Mouse (Mus musculus) embryonic facial prominence, embryonic 13.5 days (tissue): Measurements from ENCODE around the gene Kng2. TPM values are rescaled to one million over a fixed set of nuclear protein-coding genes. Genes with fewer than 3 reads are reported as not detected.
"Not testable (repeated sequence)": the region's sequence is repeated elsewhere in the genome, so short reads cannot be mapped to it uniquely, and the experiment has no call there.

Experiments used
- ATAC-seq: fragments of 200-750 bp; cut with Nextera tagmentation; 2 replicates; pipeline ENCODE4 v1.8.0; 2017; ENCODE audit warnings: low read depth; ENCODE audit not compliant: insufficient number of reproducible peaks, insufficient read depth, low FRiP score, low TSS enrichment
- H3K27ac ChIP-seq: fragments of 300-500 bp; sonication (generic); 2 replicates; pipeline ENCODE4 v1.5.1; 2015; ENCODE audit warnings: moderate library complexity, mild to moderate bottlenecking, inconsistent platforms
- H3K27me3 ChIP-seq: fragments of 300-500 bp; sonication (generic); 2 replicates; pipeline ENCODE4 v1.6.1; 2015; ENCODE audit warnings: mild to moderate bottlenecking, inconsistent platforms
- H3K36me3 ChIP-seq: fragments of 300-500 bp; sonication (generic); 2 replicates; pipeline ENCODE4 v1.6.1; 2015; ENCODE audit warnings: mild to moderate bottlenecking, inconsistent platforms
- H3K4me1 ChIP-seq: fragments of 300-500 bp; sonication (generic); 2 replicates; pipeline ENCODE4 v1.6.1; 2015; ENCODE audit warnings: inconsistent platforms
- H3K4me2 ChIP-seq: fragments of 300-500 bp; sonication (generic); 2 replicates; pipeline ENCODE4 v1.6.1; 2015; ENCODE audit warnings: moderate library complexity, mild to moderate bottlenecking, inconsistent platforms
- H3K4me3 ChIP-seq: fragments of 300-500 bp; sonication (generic); 2 replicates; pipeline ENCODE4 v1.5.1; 2015; ENCODE audit warnings: mild to moderate bottlenecking, inconsistent platforms
- H3K9ac ChIP-seq: fragments of 300-500 bp; sonication (generic); 2 replicates; pipeline ENCODE4 v1.6.1; 2015; ENCODE audit warnings: mild to moderate bottlenecking, inconsistent platforms
- H3K9me3 ChIP-seq: fragments of 300-500 bp; sonication (generic); 2 replicates; pipeline ENCODE4 v1.6.1; 2016; ENCODE audit warnings: inconsistent platforms
- WGBS: fragments of 180-500 bp; shearing (Covaris S2); methylation state at CpG from one replicate; pipeline ENCODE4 v1.1.7; 2015; ENCODE audit warnings: mixed read lengths; 5-methylcytosine and 5-hydroxymethylcytosine counted together
- polyA plus RNA-seq: library from polyadenylated mRNA; unstranded; fragments of >200 nt; fragmentation: Nextera tagmentation; extraction: Ambion mirVana; gene quantifications from 2 replicates; pipeline ENCODE4 v1.2.1, GENCODE M21; 2015

Gene Kng2
- polyA plus RNA-seq, 1 experiment from 2014 or later = 0.13 TPM

- ATAC-seq, H3K4me2 ChIP-seq, H3K4me3 ChIP-seq, H3K9me3 ChIP-seq, H3K9ac ChIP-seq, H3K4me1 ChIP-seq, H3K36me3 ChIP-seq, H3K27me3 ChIP-seq, H3K27ac ChIP-seq: not testable (repeated sequence)
- 43% methylated on average over 3 of the region's 3 CpGs for WGBS
Measured at GRCm38 (mm10) chr16:23027341-23027740, 1.9 kb downstream of the Kng2 start.

- H3K4me3 ChIP-seq = no peak overlapping the region
- H3K27me3 ChIP-seq = no peaks in the 10 kb centered on the region
- H3K4me1 ChIP-seq = no peaks in the 10 kb centered on the region
- ATAC-seq = no peak
- no peak overlapping the region for H3K27ac ChIP-seq
- H3K9ac ChIP-seq = no peak overlapping the region
- H3K36me3 ChIP-seq = no peaks in the 10 kb centered on the region
- H3K4me2 ChIP-seq = no peak overlapping the region
- H3K9me3 ChIP-seq = no peaks in the 10 kb centered on the region
Measured at GRCm38 (mm10) chr16:23026582-23026981, 2.7 kb downstream of the Kng2 start.

GRCm38 (mm10) chr16:23025111-23025510 lies 4.2 kb downstream of the Kng2 start:
- 77% methylated on average over 6 of the region's 6 CpGs for WGBS
- Histone ChIP-seq H3K4me1 (no peaks in the 10 kb centered on the region), H3K9ac (no peak overlapping the region), H3K9me3 (no peaks in the 10 kb centered on the region), H3K4me2 (no peak overlapping the region), H3K36me3 (no peaks in the 10 kb centered on the region), H3K27ac (no peak overlapping the region), H3K27me3 (no peaks in the 10 kb centered on the region), H3K4me3 (no peak overlapping the region)
- ATAC-seq = no peak

GRCm38 (mm10) chr16:23020571-23020970 lies 8.7 kb downstream of the Kng2 start:
- not testable (repeated sequence) for H3K9ac ChIP-seq, H3K36me3 ChIP-seq, H3K9me3 ChIP-seq, H3K4me1 ChIP-seq, H3K27ac ChIP-seq, H3K4me3 ChIP-seq, H3K4me2 ChIP-seq, ATAC-seq, H3K27me3 ChIP-seq
- 30% methylated on average over 1 of the region's 1 CpGs for WGBS

GRCm38 (mm10) chr16:23014645-23015044 lies 14.6 kb downstream of the Kng2 start:
- 81% methylated on average over 8 of the region's 8 CpGs for WGBS
- not testable (repeated sequence) for ATAC-seq

GRCm38 (mm10) chr16:23013786-23014185 lies 15.5 kb downstream of the Kng2 start:
- H3K36me3 ChIP-seq, H3K4me2 ChIP-seq, H3K27me3 ChIP-seq, ATAC-seq, H3K27ac ChIP-seq, H3K4me1 ChIP-seq, H3K9ac ChIP-seq, H3K9me3 ChIP-seq, H3K4me3 ChIP-seq: not testable (repeated sequence)
- 53% methylated on average over 2 of the region's 2 CpGs for WGBS

More at GRCm38 (mm10) chr16:23014645-23015044, 14.6 kb downstream of the Kng2 start:
- H3K9me3 ChIP-seq, H3K4me3 ChIP-seq, H3K4me1 ChIP-seq, H3K4me2 ChIP-seq, H3K36me3 ChIP-seq, H3K27ac ChIP-seq, H3K27me3 ChIP-seq, H3K9ac ChIP-seq: not testable (repeated sequence)

- not testable (repeated sequence) for H3K4me3 ChIP-seq, H3K27ac ChIP-seq, H3K4me1 ChIP-seq, H3K9ac ChIP-seq, H3K4me2 ChIP-seq, H3K36me3 ChIP-seq, H3K9me3 ChIP-seq, H3K27me3 ChIP-seq, ATAC-seq
- 86% methylated on average over 3 of the region's 3 CpGs for WGBS
Measured at GRCm38 (mm10) chr16:22996951-22997350, 32.3 kb downstream of the Kng2 start.

- no peak overlapping the region for H3K4me2 ChIP-seq
- WGBS = 61% methylated on average over 1 of the region's 1 CpGs
- no peaks in the 10 kb centered on the region for H3K9me3 ChIP-seq
- H3K36me3 ChIP-seq = no peaks in the 10 kb centered on the region
- no peaks in the 10 kb centered on the region for H3K4me1 ChIP-seq
- H3K9ac ChIP-seq = no peak overlapping the region
- no peak overlapping the region for H3K27ac ChIP-seq
- ATAC-seq = no peak
- H3K27me3 ChIP-seq = no peaks in the 10 kb centered on the region
- H3K4me3 ChIP-seq = no peak overlapping the region
Measured at GRCm38 (mm10) chr16:22967383-22968030, 61.8 kb downstream of the Kng2 start.

- no peaks in the 10 kb centered on the region for H3K36me3 ChIP-seq
- H3K9ac ChIP-seq = no peak overlapping the region
- H3K27ac ChIP-seq = no peak overlapping the region
- no peak overlapping the region for H3K4me3 ChIP-seq
- no peak overlapping the region for H3K4me2 ChIP-seq
- H3K4me1 ChIP-seq = no peaks in the 10 kb centered on the region
- no peaks in the 10 kb centered on the region for H3K9me3 ChIP-seq
- H3K27me3 ChIP-seq = no peaks in the 10 kb centered on the region
- no peak for ATAC-seq
Measured at GRCm38 (mm10) chr16:22963293-22963692, 66.0 kb downstream of the Kng2 start.

GRCm38 (mm10) chr16:22962256-22962655 lies 67.0 kb downstream of the Kng2 start:
- WGBS = 65% methylated on average over 5 of the region's 5 CpGs

GRCm38 (mm10) chr16:22961073-22961472 lies 68.2 kb downstream of the Kng2 start:
- 93% methylated on average over 8 of the region's 8 CpGs for WGBS
- H3K4me3 ChIP-seq = no peak overlapping the region
- no peak overlapping the region for H3K9ac ChIP-seq
- no peaks in the 10 kb centered on the region for H3K36me3 ChIP-seq
- H3K4me2 ChIP-seq = no peak overlapping the region
- ATAC-seq = no peak
- H3K9me3 ChIP-seq = no peaks in the 10 kb centered on the region
- no peaks in the 10 kb centered on the region for H3K4me1 ChIP-seq
- no peaks in the 10 kb centered on the region for H3K27me3 ChIP-seq
- no peak overlapping the region for H3K27ac ChIP-seq

More at GRCm38 (mm10) chr16:22962256-22962655, 67.0 kb downstream of the Kng2 start:
- no peaks in the 10 kb centered on the region for H3K27me3 ChIP-seq
- no peaks in the 10 kb centered on the region for H3K36me3 ChIP-seq
- no peak overlapping the region for H3K27ac ChIP-seq
- H3K9me3 ChIP-seq = no peaks in the 10 kb centered on the region
- H3K4me3 ChIP-seq = no peak overlapping the region
- no peaks in the 10 kb centered on the region for H3K4me1 ChIP-seq
- ATAC-seq = no peak
- H3K4me2 ChIP-seq = no peak overlapping the region
- H3K9ac ChIP-seq = no peak overlapping the region

- Histone ChIP-seq H3K27me3 (no peaks in the 10 kb centered on the region), H3K27ac (no peak overlapping the region), H3K9ac (no peak overlapping the region), H3K4me2 (no peak overlapping the region), H3K36me3 (no peaks in the 10 kb centered on the region), H3K4me3 (no peak overlapping the region), H3K9me3 (no peaks in the 10 kb centered on the region), H3K4me1 (no peaks in the 10 kb centered on the region)
- ATAC-seq = no peak
- WGBS = 80% methylated on average over 11 of the region's 11 CpGs
Measured at GRCm38 (mm10) chr16:22956085-22956439, 73.2 kb downstream of the Kng2 start.
